Mouse (Mus musculus): ENCODE data around the gene Ireb2.

- no peak for TF ChIP-seq POLR2A (IDR thresholded peaks at IDR 0.05; ENCODE audit: borderline replicate concordance, low read depth, low read length)
- peak; percentile 60 for TF ChIP-seq CTCF (IDR thresholded peaks at IDR 0.05; ENCODE audit: low read depth, low read length)
Observed at GRCm38 (mm10) chr9:54821442-54822100, 42.0 kb upstream of the Ireb2 start.
